Mouse (Mus musculus) E14TG2a.4 (cell line): ENCODE data around the gene Pip4k2a.
A peak's percentile ranks its signal among the peaks of the same experiment; 100 is the strongest.
"Not testable (repeated sequence)": the region's sequence is repeated elsewhere in the genome, so short reads cannot be mapped to it uniquely, and the experiment has no call there.

Source experiments
- H3K27me3 ChIP-seq: 2 replicates; pipeline ENCODE4 v1.6.1; 2014; ENCODE audit warnings: low read length, control low read depth; ENCODE audit not compliant: insufficient read depth
- H3K36me3 ChIP-seq: 2 replicates; pipeline ENCODE4 v1.6.1; 2014; ENCODE audit warnings: low read length, control low read depth; ENCODE audit not compliant: insufficient read depth
- H3K4me1 ChIP-seq: replicated peaks from 2 replicates; pipeline ENCODE4 v1.6.1; 2014; ENCODE audit warnings: low read depth, low read length, control low read depth
- H3K4me3 ChIP-seq: replicated peaks from 2 replicates; pipeline ENCODE4 v1.5.1; 2014; ENCODE audit warnings: mild to moderate bottlenecking, low read length
- H3K9me3 ChIP-seq: 2 replicates; pipeline ENCODE4 v1.6.1; 2014; ENCODE audit warnings: low read length, control low read depth
- CTCF ChIP-seq: conservative IDR thresholded peaks from 2 replicates; pipeline ENCODE4 v1.5.1; 2014; ENCODE audit warnings: low read length
- NANOG ChIP-seq: IDR thresholded peaks from 2 replicates; pipeline ENCODE4 v1.6.1; 2014; ENCODE audit warnings: borderline replicate concordance, low read length, mixed read lengths
- POU5F1 ChIP-seq: IDR thresholded peaks from 2 replicates; pipeline ENCODE4 v1.6.1; 2014; ENCODE audit warnings: low read length, borderline replicate concordance

Pip4k2a gene

DNA sequence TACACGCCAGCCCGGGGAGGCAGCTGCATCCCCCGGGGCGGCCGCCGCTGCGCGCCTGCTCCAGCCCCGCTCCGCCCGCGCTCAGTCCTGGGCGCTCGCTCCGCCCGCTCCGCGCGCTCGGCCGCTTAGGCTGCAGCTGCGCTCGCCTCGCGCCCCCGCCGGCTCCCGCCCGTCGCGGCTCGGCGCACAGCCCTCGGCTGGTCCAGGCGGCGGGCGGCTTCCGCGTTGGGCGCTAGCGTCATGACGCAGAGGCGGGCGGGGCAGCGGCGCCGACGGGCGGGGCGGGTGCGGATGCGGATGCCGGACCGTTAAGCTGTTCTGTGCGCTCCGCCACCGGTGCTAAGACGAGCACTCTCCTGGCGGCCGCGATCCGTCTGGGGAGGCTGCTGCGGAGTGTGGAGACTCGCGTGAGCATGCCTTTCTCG lies at the start of gene Pip4k2a, which contains the start of gene 4930426L09Rik:
Pip4k2a (minus strand) TSS at position 73 of the 425 bp plus-strand sequence.
4930426L09Rik (plus strand) TSS at position 290 of the 425 bp plus-strand sequence.
- peaks cover 41% of the 10 kb centered on the region for H3K27me3 ChIP-seq
- no peaks in the 10 kb centered on the region for H3K9me3 ChIP-seq
- peak within 1 kb of the TSS; percentile 91 for H3K4me3 ChIP-seq
- H3K4me1 ChIP-seq = peaks cover 23% of the 10 kb centered on the region
- TF ChIP-seq NANOG (no peak), CTCF (no peak), POU5F1 (no peak)
- H3K36me3 ChIP-seq = no peaks in the 10 kb centered on the region

GRCm38 (mm10) chr2:19037907-19038570 lies 40.1 kb upstream of the Pip4k2a start:
- no peaks in the 10 kb centered on the region for H3K4me1 ChIP-seq
- H3K36me3 ChIP-seq = no peaks in the 10 kb centered on the region
- H3K4me3 ChIP-seq = no peak overlapping the region
- H3K9me3 ChIP-seq = no peaks in the 10 kb centered on the region
- TF ChIP-seq NANOG = no peak
- no peak for TF ChIP-seq POU5F1
- no peak for TF ChIP-seq CTCF
- H3K27me3 ChIP-seq = peaks cover 4% of the 10 kb centered on the region; the same call in 1 of the 2 replicates

DNA sequence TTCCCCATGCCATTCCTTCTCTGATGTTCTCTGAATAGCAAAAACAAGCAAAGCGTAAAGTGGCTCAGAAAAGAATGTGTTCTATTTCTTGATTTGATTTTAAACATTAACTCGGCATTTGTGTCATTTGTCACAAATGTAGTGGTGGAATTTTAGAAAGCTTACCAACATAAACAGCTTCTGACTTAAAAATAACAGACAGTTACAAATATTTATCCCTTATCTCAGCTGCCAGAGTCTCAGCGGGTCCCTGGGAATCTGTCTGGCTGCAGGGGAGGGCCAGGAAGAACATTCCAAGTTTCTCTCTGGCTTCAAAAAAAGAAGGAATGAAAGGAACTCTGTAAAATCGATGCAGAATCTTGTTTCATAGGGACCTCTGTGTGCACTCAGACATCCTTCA lies 39.5 kb upstream of the Pip4k2a start:
- peaks cover 4% of the 10 kb centered on the region; the same call in 1 of the 2 replicates for H3K27me3 ChIP-seq
- no peaks in the 10 kb centered on the region for H3K4me1 ChIP-seq
- no peaks in the 10 kb centered on the region for H3K36me3 ChIP-seq
- no peak overlapping the region for H3K4me3 ChIP-seq
- no peaks in the 10 kb centered on the region for H3K9me3 ChIP-seq
- TF ChIP-seq POU5F1 = no peak
- no peak for TF ChIP-seq CTCF
- no peak for TF ChIP-seq NANOG

- Histone ChIP-seq H3K9me3 (no peaks in the 10 kb centered on the region), H3K27me3 (no peaks in the 10 kb centered on the region), H3K36me3 (no peaks in the 10 kb centered on the region), H3K4me3 (no peak overlapping the region), H3K4me1 (peaks cover 4% of the 10 kb centered on the region; the same call in 1 of the 2 replicates)
- TF ChIP-seq POU5F1 (no peak), CTCF (no peak), NANOG (no peak)
Measured at GRCm38 (mm10) chr2:19024807-19025206, 26.9 kb upstream of the Pip4k2a start.

DNA sequence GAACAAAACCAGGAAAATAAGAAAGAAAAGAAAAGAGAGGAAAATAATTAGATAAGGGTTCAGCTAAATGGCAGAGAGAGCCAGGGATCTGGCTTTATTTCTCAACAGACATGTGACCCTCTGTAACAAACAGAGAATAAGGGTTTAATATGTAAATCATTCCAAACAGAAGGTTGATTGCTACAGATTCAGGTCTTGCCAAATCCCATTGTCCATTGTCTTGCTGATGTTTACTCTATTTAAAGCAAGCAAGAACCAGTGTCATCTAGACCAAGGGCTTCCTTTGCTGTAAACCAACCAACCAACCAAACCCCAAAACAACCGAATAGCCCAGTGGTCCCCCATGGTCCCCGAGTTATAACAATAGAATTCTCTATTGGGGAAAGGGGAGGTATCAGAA lies 20.1 kb upstream of the Pip4k2a start:
- Histone ChIP-seq H3K27me3 (no peaks in the 10 kb centered on the region), H3K4me3 (no peak overlapping the region), H3K36me3 (no peaks in the 10 kb centered on the region), H3K4me1 (peaks cover 19% of the 10 kb centered on the region), H3K9me3 (no peaks in the 10 kb centered on the region)
- TF ChIP-seq POU5F1 = no peak
- TF ChIP-seq CTCF = no peak
- TF ChIP-seq NANOG = peak; percentile 49; the same call in 1 of the 2 replicates

GRCm38 (mm10) chr2:19016839-19017238 lies 18.9 kb upstream of the Pip4k2a start:
- peaks cover 19% of the 10 kb centered on the region for H3K4me1 ChIP-seq
- no peaks in the 10 kb centered on the region for H3K9me3 ChIP-seq
- H3K4me3 ChIP-seq = no peak overlapping the region
- H3K36me3 ChIP-seq = no peaks in the 10 kb centered on the region
- H3K27me3 ChIP-seq = no peaks in the 10 kb centered on the region
- TF ChIP-seq POU5F1 = no peak
- TF ChIP-seq NANOG = no peak
- no peak for TF ChIP-seq CTCF

- H3K27me3 ChIP-seq = no peaks in the 10 kb centered on the region
- no peaks in the 10 kb centered on the region for H3K36me3 ChIP-seq
- no peaks in the 10 kb centered on the region for H3K9me3 ChIP-seq
- H3K4me3 ChIP-seq = no peak overlapping the region
- TF ChIP-seq POU5F1 (no peak), CTCF (no peak), NANOG (no peak)
- H3K4me1 ChIP-seq = peaks cover 21% of the 10 kb centered on the region
Measured at GRCm38 (mm10) chr2:19016348-19016747, 18.4 kb upstream of the Pip4k2a start.

DNA sequence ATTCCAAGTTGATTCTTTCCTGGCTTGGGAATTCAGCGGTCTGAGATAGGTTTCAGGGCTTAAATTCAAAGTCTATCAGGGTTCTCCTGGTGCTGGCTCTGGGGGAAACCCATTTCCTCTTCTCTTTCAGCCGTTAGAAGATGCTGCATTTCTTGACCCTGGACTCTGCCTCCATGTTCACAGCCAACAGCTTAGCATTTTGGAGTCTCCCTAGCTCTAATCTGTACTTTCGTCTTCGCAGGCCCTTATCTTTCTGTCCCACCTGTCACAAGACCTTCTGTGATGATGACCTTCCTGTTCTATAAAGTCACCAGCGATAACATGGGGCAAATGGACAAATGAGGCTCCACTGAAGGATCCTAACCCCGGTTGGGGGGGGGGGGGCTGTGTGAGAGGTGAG lies 13.5 kb upstream of the Pip4k2a start:
- Histone ChIP-seq H3K27me3 (no peaks in the 10 kb centered on the region), H3K4me3 (no peak overlapping the region), H3K36me3 (no peaks in the 10 kb centered on the region), H3K4me1 (peaks cover 18% of the 10 kb centered on the region), H3K9me3 (no peaks in the 10 kb centered on the region)
- TF ChIP-seq POU5F1 (no peak), CTCF (no peak), NANOG (no peak)

DNA sequence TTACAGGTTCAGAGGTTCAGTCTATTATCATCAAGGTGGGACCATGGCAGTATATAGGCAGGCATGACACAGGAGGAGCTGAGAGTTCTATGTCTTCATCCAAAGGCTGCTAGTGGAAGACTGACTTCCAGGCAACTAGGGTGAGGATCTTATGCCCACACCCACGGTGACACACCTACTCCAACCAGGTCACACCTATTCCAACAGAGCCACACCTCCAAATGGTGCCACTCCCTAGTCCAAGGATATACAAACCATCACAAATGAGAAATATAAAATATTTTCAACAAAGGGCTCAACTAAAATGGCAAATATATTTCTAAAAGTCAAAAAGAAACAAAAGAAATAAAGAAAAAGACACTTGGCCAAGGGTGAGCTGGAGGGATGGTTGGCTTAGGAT lies 12.6 kb upstream of the Pip4k2a start:
- H3K9me3 ChIP-seq, H3K4me3 ChIP-seq, H3K27me3 ChIP-seq, H3K36me3 ChIP-seq: not testable (repeated sequence)
- H3K4me1 ChIP-seq = peaks cover 23% of the 10 kb centered on the region
